Mouse (Mus musculus): Measurements from ENCODE around the gene Tcf7.
A peak's percentile ranks its signal among the peaks of the same experiment; 100 is the strongest.

The Tcf7 gene

GRCm38 (mm10) chr11:52267271-52267670 is 15.5 kb downstream of the Tcf7 start:
- DNase-seq (ENCODE audit: low spot score in 2 of 2), result no peak

GRCm38 (mm10) chr11:52265616-52266307 is 17.1 kb downstream of the Tcf7 start:
- DNase-seq (ENCODE audit: low spot score in 2 of 2), result no peak

GRCm38 (mm10) chr11:52264871-52265270 is 17.9 kb downstream of the Tcf7 start:
- DNase-seq (ENCODE audit: low spot score in 2 of 2), result no peak

- no peak for DNase-seq (ENCODE audit: low spot score in 2 of 2)
These were observed 20.5 kb downstream of the Tcf7 start for GRCm38 (mm10) chr11:52262338-52262737.

GRCm38 (mm10) chr11:52261937-52262336 is 20.9 kb downstream of the Tcf7 start:
- DNase-seq (ENCODE audit: low spot score in 2 of 2), result no peak

GRCm38 (mm10) chr11:52260878-52261277 is 21.9 kb downstream of the Tcf7 start:
- DNase-seq (ENCODE audit: low spot score in 2 of 2), result no peak

- no peak for DNase-seq (ENCODE audit: low spot score in 2 of 2)
These were observed 24.1 kb downstream of the Tcf7 start for GRCm38 (mm10) chr11:52258711-52259110.

- DNase-seq (ENCODE audit: low spot score in 2 of 2), result no peak
These were observed 25.4 kb downstream of the Tcf7 start for GRCm38 (mm10) chr11:52257376-52257775.

- DNase-seq (ENCODE audit: low spot score in 2 of 2), result no peak
These were observed 27.7 kb downstream of the Tcf7 start for GRCm38 (mm10) chr11:52255077-52255476.

- DNase-seq (ENCODE audit: low spot score in 2 of 2), result peak; percentile 36 to 43
These were observed 29.0 kb downstream of the Tcf7 start for GRCm38 (mm10) chr11:52253674-52254375.

GRCm38 (mm10) chr11:52252692-52253091 is 30.1 kb downstream of the Tcf7 start:
- DNase-seq (ENCODE audit: low spot score in 2 of 2), result no peak

GRCm38 (mm10) chr11:52251770-52252169 is 31.0 kb downstream of the Tcf7 start:
- no peak for DNase-seq (ENCODE audit: low spot score in 2 of 2)

- DNase-seq (ENCODE audit: low spot score in 2 of 2), result no peak
These were observed 33.4 kb downstream of the Tcf7 start for GRCm38 (mm10) chr11:52249452-52249851.

GRCm38 (mm10) chr11:52240898-52241542 is 41.8 kb downstream of the Tcf7 start:
- no peak for DNase-seq (ENCODE audit: low spot score in 2 of 2)

- no peak for DNase-seq (ENCODE audit: low spot score in 2 of 2)
These were observed 48.3 kb downstream of the Tcf7 start for GRCm38 (mm10) chr11:52234509-52234908.

- DNase-seq (ENCODE audit: low spot score in 2 of 2), result no peak
These were observed 48.9 kb downstream of the Tcf7 start for GRCm38 (mm10) chr11:52233906-52234305.

- DNase-seq (ENCODE audit: low spot score in 2 of 2), result no peak
These were observed 49.7 kb downstream of the Tcf7 start for GRCm38 (mm10) chr11:52233043-52233653.

- DNase-seq (ENCODE audit: low spot score in 2 of 2), result peak; percentile 79 to 92
These were observed 50.9 kb downstream of the Tcf7 start, which contains the start of gene Skp1a for GRCm38 (mm10) chr11:52231606-52232541. Gene Skp1a, plus strand, starts transcription at chr11:52231995.

GRCm38 (mm10) chr11:52230694-52231093 is 52.1 kb downstream of the Tcf7 start:
- no peak for DNase-seq (ENCODE audit: low spot score in 2 of 2)

- DNase-seq (ENCODE audit: low spot score in 2 of 2), result no peak
These were observed 53.9 kb downstream of the Tcf7 start for GRCm38 (mm10) chr11:52228722-52229448.
